Mouse (Mus musculus): ENCODE data around the gene Ndufs5.

DNA sequence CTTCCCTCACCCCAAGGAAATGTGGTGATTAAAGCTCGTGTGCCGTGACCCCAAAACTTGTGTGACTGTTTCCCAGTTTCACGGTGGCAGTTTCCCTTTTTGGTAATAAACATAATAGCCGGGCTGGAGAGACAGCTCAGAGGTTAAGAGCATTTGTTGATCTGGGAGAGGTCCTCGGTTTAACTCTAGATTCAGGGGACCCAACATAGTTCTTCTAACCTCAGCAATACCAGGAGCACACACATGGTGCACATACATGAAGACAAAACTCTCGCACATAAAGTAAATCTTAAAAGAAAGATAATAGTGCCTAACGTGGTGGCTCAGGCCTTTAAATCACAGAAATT lies 405 bp upstream of the Ndufs5 start:
- TF ChIP-seq POLR2A (IDR thresholded peaks at IDR 0.05; ENCODE audit: extremely low read depth, insufficient read depth, low read length) (no peak), CTCF (IDR thresholded peaks at IDR 0.05; ENCODE audit: low read depth, low read length) (no peak)

Data from liver, adult 2 months (tissue).